Mouse (Mus musculus) neural tube, embryonic 14.5 days (tissue): ENCODE results near the gene Gja8. TPM values are rescaled to one million over a fixed set of nuclear protein-coding genes. Genes with fewer than 3 reads are reported as not detected.

Source experiments
- ATAC-seq: fragments of 200-750 bp; cut with Nextera tagmentation; 2 replicates; pipeline ENCODE4 v1.8.0; 2017; ENCODE audit warnings: low read depth, mild to moderate bottlenecking, moderate TSS enrichment, moderate library complexity
- H3K27ac ChIP-seq: fragments of 300-500 bp; sonication (generic); 2 replicates; pipeline ENCODE4 v1.5.1; 2014; ENCODE audit warnings: low read depth, mild to moderate bottlenecking, control low read depth, low read length, moderate library complexity, mixed read lengths
- H3K27me3 ChIP-seq: fragments of 300-500 bp; sonication (generic); 2 replicates; pipeline ENCODE4 v1.6.1; 2014; ENCODE audit warnings: low read length; ENCODE audit not compliant: control insufficient read depth, insufficient read depth
- H3K36me3 ChIP-seq: fragments of 300-500 bp; sonication (generic); 2 replicates; pipeline ENCODE4 v1.6.1; 2014; ENCODE audit warnings: low read length, mixed read lengths; ENCODE audit not compliant: control insufficient read depth, insufficient read depth
- H3K4me1 ChIP-seq: fragments of 300-500 bp; sonication (generic); 2 replicates; pipeline ENCODE4 v1.6.1; 2014; ENCODE audit warnings: low read length; ENCODE audit not compliant: control insufficient read depth, insufficient read depth
- H3K4me2 ChIP-seq: fragments of 300-500 bp; sonication (generic); 2 replicates; pipeline ENCODE4 v1.6.1; 2014; ENCODE audit warnings: mild to moderate bottlenecking, low read depth, low read length, control low read depth
- H3K4me3 ChIP-seq: fragments of 300-500 bp; sonication (generic); 2 replicates; pipeline ENCODE4 v1.5.1; 2014; ENCODE audit warnings: low read depth, low read length, control low read depth, mixed read lengths
- H3K9ac ChIP-seq: fragments of 300-500 bp; sonication (generic); replicated peaks from 2 replicates; pipeline ENCODE4 v1.6.1; 2014; ENCODE audit warnings: low read depth, mild to moderate bottlenecking, control low read depth, low read length, mixed read lengths
- H3K9me3 ChIP-seq: fragments of 300-500 bp; sonication (generic); 2 replicates; pipeline ENCODE4 v1.6.1; 2016; ENCODE audit warnings: low read length; ENCODE audit not compliant: control insufficient read depth
- WGBS: fragments of 180-500 bp; shearing (Covaris S2); extraction: QIAGEN DNeasy Blood & Tissue Kit; methylation state at CpG from one replicate; pipeline ENCODE4 v1.1.7; 2014; 5-methylcytosine and 5-hydroxymethylcytosine counted together
- polyA plus RNA-seq: library from polyadenylated mRNA; unstranded; fragments of >200 nt; fragmentation: Nextera tagmentation; extraction: Ambion mirVana; gene quantifications from 2 replicates; pipeline ENCODE4 v1.2.1, GENCODE M21; 2014

Gene Gja8
- polyA plus RNA-seq, 1 experiment from 2014 or later: 0.03 TPM

DNA sequence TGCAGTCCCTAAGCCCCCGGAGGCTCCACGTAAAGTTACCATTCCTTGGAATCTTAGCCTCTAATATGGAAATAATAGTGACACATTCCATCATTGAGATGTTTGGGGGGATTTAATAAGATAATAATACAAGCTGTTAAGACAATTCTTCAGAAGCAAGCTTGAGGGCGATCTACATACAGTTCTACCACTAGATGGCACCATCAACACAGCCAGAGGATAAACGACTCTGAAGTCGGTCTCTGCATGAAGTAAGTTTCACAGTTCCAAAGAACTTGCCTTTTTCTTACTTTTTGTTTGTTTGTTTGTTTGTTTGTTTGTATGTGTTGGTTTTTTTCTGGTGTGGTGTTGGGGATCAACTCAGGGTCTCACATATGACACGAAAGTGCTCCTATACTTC, 10.4 kb upstream of the Gja8 start:
- no peaks in the 10 kb centered on the region for H3K27me3 ChIP-seq
- no peak overlapping the region for H3K4me3 ChIP-seq
- H3K36me3 ChIP-seq: no peaks in the 10 kb centered on the region
- no peaks in the 10 kb centered on the region for H3K9me3 ChIP-seq
- 11% methylated on average over 6 of the region's 6 CpGs for WGBS
- no peak for ATAC-seq
- no peak overlapping the region for H3K9ac ChIP-seq
- H3K4me1 ChIP-seq: peaks cover 16% of the 10 kb centered on the region
- no peak overlapping the region for H3K27ac ChIP-seq
- no peak overlapping the region for H3K4me2 ChIP-seq

- Histone ChIP-seq H3K4me3 (no peak overlapping the region), H3K4me2 (no peak overlapping the region), H3K4me1 (no peaks in the 10 kb centered on the region), H3K9me3 (no peaks in the 10 kb centered on the region), H3K36me3 (no peaks in the 10 kb centered on the region), H3K9ac (no peak overlapping the region), H3K27ac (no peak overlapping the region), H3K27me3 (no peaks in the 10 kb centered on the region)
- peak; percentile 74; the same call in 1 of the 2 replicates for ATAC-seq
- 21% methylated on average over 5 of the region's 5 CpGs for WGBS
These were observed 5.5 kb upstream of the Gja8 start for GRCm38 (mm10) chr3:96931261-96931681.

DNA sequence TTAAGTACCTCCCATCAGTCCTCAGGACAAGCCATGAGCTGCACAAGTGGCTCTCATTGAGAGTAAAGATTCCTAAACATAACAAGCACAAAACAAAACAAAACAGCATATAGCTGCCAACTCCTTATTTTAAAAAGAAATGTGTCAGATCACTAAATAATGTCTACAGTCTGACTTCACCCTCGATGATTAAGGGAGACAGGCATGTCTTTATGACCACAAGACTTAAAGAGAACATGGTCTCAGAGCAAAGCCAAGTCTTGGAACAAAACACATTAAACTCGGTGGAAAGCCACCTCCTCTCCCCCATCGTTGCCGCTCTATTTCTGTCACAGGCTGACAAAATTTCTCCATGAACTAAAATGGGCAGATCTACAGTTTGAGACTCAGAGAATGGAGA, 1.2 kb downstream of the Gja8 start:
- H3K4me2 ChIP-seq: no peak overlapping the region
- H3K4me3 ChIP-seq: no peak overlapping the region
- no peak for ATAC-seq
- H3K9ac ChIP-seq: no peak overlapping the region
- no peaks in the 10 kb centered on the region for H3K27me3 ChIP-seq
- no peaks in the 10 kb centered on the region for H3K4me1 ChIP-seq
- H3K27ac ChIP-seq: no peak overlapping the region
- no peaks in the 10 kb centered on the region for H3K9me3 ChIP-seq
- no peaks in the 10 kb centered on the region for H3K36me3 ChIP-seq
- WGBS: 89% methylated on average over 4 of the region's 4 CpGs

- no peak overlapping the region for H3K27ac ChIP-seq
- no peak for ATAC-seq
- 37% methylated on average over 7 of the region's 7 CpGs for WGBS
- no peaks in the 10 kb centered on the region for H3K36me3 ChIP-seq
- no peaks in the 10 kb centered on the region for H3K27me3 ChIP-seq
- no peak overlapping the region for H3K4me3 ChIP-seq
- no peak overlapping the region for H3K9ac ChIP-seq
- no peaks in the 10 kb centered on the region for H3K4me1 ChIP-seq
- no peaks in the 10 kb centered on the region for H3K9me3 ChIP-seq
- no peak overlapping the region for H3K4me2 ChIP-seq
These were observed 4.8 kb downstream of the Gja8 start for GRCm38 (mm10) chr3:96920991-96921390.

- Histone ChIP-seq H3K4me2 (peak overlapping the region; percentile 81), H3K4me1 (peaks cover 6% of the 10 kb centered on the region), H3K9me3 (no peaks in the 10 kb centered on the region), H3K27me3 (0 out of 2 replicates have a peak, but pooled peaks cover 2% of the 10 kb centered on the region), H3K9ac (no peak overlapping the region), H3K36me3 (no peaks in the 10 kb centered on the region), H3K27ac (no peak overlapping the region), H3K4me3 (peak overlapping the region; percentile 98)
- ATAC-seq: peak; percentile 46
- 47% methylated on average over 9 of the region's 9 CpGs for WGBS
These were observed 20.2 kb downstream of the Gja8 start for GRCm38 (mm10) chr3:96905592-96905991.

- peak; percentile 98 for ATAC-seq
- H3K9ac ChIP-seq: peak within 1 kb of the TSS; percentile 97
- 0 out of 2 replicates have a peak, but pooled peaks cover 2% of the 10 kb centered on the region for H3K27me3 ChIP-seq
- H3K36me3 ChIP-seq: no peaks in the 10 kb centered on the region
- peaks cover 6% of the 10 kb centered on the region for H3K4me1 ChIP-seq
- peak within 1 kb of the TSS; percentile 55; the same call in 1 of the 2 replicates for H3K27ac ChIP-seq
- H3K4me2 ChIP-seq: peak within 1 kb of the TSS; percentile 81
- peak within 1 kb of the TSS; percentile 98 for H3K4me3 ChIP-seq
- WGBS: under 1% methylated on average over 37 of the region's 40 CpGs
- no peaks in the 10 kb centered on the region for H3K9me3 ChIP-seq
These were observed 20.8 kb downstream of the Gja8 start, which contains the start of gene Gpr89 for GRCm38 (mm10) chr3:96904851-96905541. Gene Gpr89 (minus strand): TSS chr3:96905346.

DNA sequence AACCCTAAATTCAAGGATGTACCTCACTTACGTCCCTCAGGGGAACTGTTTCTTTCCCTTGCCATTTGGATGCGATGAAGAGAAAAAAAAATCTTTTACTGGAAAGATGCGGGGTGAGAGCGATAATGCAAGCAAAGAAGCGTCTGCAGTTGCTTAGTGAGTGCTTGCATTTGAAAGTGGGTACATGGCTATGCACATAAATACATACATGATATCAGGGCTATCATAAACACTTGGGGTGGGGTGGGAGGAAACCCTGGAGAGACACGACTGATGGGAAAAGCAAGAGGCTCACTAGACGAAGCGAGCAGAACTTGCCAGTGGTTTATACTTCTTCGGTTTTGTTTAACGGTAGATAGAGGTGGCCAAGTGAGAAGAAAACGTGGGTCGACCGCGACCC, 21.4 kb downstream of the Gja8 start, which contains the start of gene Gja5:
Gja5 (plus strand) TSS at position 301 of the 400 bp plus-strand sequence.
- peak within 1 kb of the TSS; percentile 97 for H3K9ac ChIP-seq
- WGBS: 14% methylated on average over 14 of the region's 14 CpGs
- peak within 1 kb of the TSS; percentile 98 for H3K4me3 ChIP-seq
- peaks cover 6% of the 10 kb centered on the region for H3K4me1 ChIP-seq
- no peaks in the 10 kb centered on the region for H3K9me3 ChIP-seq
- H3K36me3 ChIP-seq: no peaks in the 10 kb centered on the region
- H3K27ac ChIP-seq: peak within 1 kb of the TSS; percentile 55; the same call in 1 of the 2 replicates
- ATAC-seq: no peak
- H3K27me3 ChIP-seq: 0 out of 2 replicates have a peak, but pooled peaks cover 2% of the 10 kb centered on the region
- H3K4me2 ChIP-seq: peak within 1 kb of the TSS; percentile 81

DNA sequence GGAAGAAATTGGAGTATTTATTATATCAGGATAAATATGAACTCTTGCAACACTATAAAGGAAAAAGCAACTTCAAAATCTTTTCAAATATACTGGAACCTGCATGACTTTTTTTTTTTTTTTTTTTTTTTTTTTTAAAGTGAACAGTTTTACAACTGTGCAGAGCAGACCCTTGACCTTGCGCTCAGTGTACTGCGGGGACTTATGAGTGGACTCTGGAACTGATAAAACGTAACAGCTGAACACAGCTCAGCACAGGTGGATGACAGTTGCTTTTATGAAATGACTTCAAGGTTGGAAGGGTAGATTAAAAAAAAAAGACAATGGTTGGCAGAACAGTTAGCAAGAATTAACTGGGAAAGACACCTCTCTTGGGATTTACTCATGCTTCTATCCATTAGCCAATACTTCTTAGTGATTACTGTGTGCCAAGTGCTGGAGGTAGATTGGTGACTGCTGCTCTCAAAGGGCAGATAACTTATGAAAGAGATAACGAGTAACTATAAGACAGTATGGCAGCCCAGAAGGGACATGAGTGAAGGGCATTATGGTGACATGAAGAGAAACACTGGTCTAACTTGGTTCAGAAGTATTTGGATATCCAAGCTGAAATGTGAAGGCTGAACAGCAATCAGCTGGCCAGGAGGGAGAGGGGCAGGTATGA, 23.4 kb downstream of the Gja8 start:
- H3K9me3 ChIP-seq: no peaks in the 10 kb centered on the region
- 0 out of 2 replicates have a peak, but pooled peaks cover 2% of the 10 kb centered on the region for H3K36me3 ChIP-seq
- no peak for ATAC-seq
- H3K4me2 ChIP-seq: no peak overlapping the region
- WGBS: 90% methylated on average over 4 of the region's 4 CpGs
- H3K4me3 ChIP-seq: no peak overlapping the region
- H3K4me1 ChIP-seq: peaks cover 6% of the 10 kb centered on the region
- H3K27ac ChIP-seq: no peak overlapping the region
- H3K9ac ChIP-seq: no peak overlapping the region
- H3K27me3 ChIP-seq: 0 out of 2 replicates have a peak, but pooled peaks cover 2% of the 10 kb centered on the region

DNA sequence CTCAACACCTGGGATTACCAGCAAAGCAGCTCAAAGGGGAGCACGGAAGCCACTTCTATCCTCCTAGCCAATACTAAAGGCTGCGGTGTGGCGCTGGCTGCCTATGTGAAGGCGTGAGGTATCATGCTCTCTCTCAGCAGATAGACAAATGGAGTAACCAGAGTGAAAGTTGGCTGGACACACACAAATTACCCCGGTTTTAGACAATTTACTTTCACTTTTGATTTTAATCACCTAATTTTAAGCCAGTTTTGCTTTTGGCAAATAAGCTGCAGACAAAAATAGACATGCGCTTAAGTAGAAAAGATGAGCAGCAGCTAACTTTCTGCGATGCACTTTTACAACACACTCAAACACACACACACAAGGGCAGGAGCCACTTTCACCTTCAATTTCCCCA, 42.1 kb downstream of the Gja8 start:
- no peaks in the 10 kb centered on the region for H3K9me3 ChIP-seq
- no peaks in the 10 kb centered on the region for H3K4me1 ChIP-seq
- H3K27ac ChIP-seq: no peak overlapping the region
- H3K36me3 ChIP-seq: peaks cover 23% of the 10 kb centered on the region
- H3K4me3 ChIP-seq: no peak overlapping the region
- WGBS: 96% methylated on average over 7 of the region's 7 CpGs
- no peak overlapping the region for H3K9ac ChIP-seq
- H3K27me3 ChIP-seq: no peaks in the 10 kb centered on the region
- H3K4me2 ChIP-seq: no peak overlapping the region
- no peak for ATAC-seq
